Mouse (Mus musculus) MEL (cell line): ENCODE results near the gene Ctdnep1.

Experiments
- CTCF ChIP-seq, 3 experiments: IDR thresholded peaks in 2 of 3; conservative IDR thresholded peaks in 1 of 3; 2 replicates each; pipeline ENCODE4 v1.5.1; 2011 to 2012; ENCODE audit warnings: low read length in 3 of 3, low read depth in 2 of 3, mild to moderate bottlenecking in 2 of 3, improper control_type of control experiment in 1 of 3, inconsistent platforms in 1 of 3, mixed read lengths in 1 of 3, moderate library complexity in 1 of 3; ENCODE audit not compliant: control insufficient read depth in 1 of 3, insufficient read depth in 1 of 3, poor library complexity in 1 of 3, severe bottlenecking in 1 of 3
- EP300 ChIP-seq, 2 experiments: IDR thresholded peaks; 2 replicates each; pipeline ENCODE4 v1.6.1; 2011; ENCODE audit warnings: improper control_type of control experiment in 2 of 2, low read length in 2 of 2, low read depth in 1 of 2, mild to moderate bottlenecking in 1 of 2
- MEF2A ChIP-seq: IDR thresholded peaks from 2 replicates; pipeline ENCODE4 v1.6.1; 2014; ENCODE audit warnings: low read depth, mild to moderate bottlenecking, inconsistent platforms, low read length, improper control_type of control experiment; ENCODE audit not compliant: poor library complexity, insufficient replicate concordance, severe bottlenecking; ENCODE audit errors: extremely low read depth
- ZMIZ1 ChIP-seq: IDR thresholded peaks from 2 replicates; pipeline ENCODE4 v1.6.1; 2012; ENCODE audit warnings: low read depth, mild to moderate bottlenecking, inconsistent platforms, low read length, improper control_type of control experiment, moderate library complexity

- TF ChIP-seq ZMIZ1 (no peak), CTCF (IDR thresholded peaks at IDR 0.05 in 2 of 3, conservative IDR thresholded peaks at IDR 0.05 in 1 of 3; ENCODE audit: control insufficient read depth in 1 of 3, insufficient read depth in 1 of 3, low read depth in 2 of 3, low read length in 3 of 3, poor library complexity in 1 of 3, severe bottlenecking in 1 of 3) (no peak), EP300 (IDR thresholded peaks at IDR 0.05; ENCODE audit: low read depth in 1 of 2, low read length in 2 of 2) (no peak), MEF2A (no peak)
These were observed 32.0 kb downstream of the Ctdnep1 start for GRCm38 (mm10) chr11:70012931-70013330.
